Mouse (Mus musculus) kidney, embryonic 14.5 days (tissue): ENCODE results near the gene Timp3. TPM values are rescaled to one million over a fixed set of nuclear protein-coding genes. Genes with fewer than 3 reads are reported as not detected.

Source experiments
- ATAC-seq: fragments of 200-750 bp; cut with Nextera tagmentation; 2 replicates; pipeline ENCODE4 v1.8.0; 2017; ENCODE audit warnings: moderate number of reproducible peaks, mild to moderate bottlenecking, moderate TSS enrichment, moderate library complexity; ENCODE audit not compliant: low FRiP score, low TSS enrichment
- H3K27ac ChIP-seq: fragments of 300-500 bp; sonication (generic); 2 replicates; pipeline ENCODE4 v1.5.1; 2014; ENCODE audit warnings: low read depth, mild to moderate bottlenecking, low read length, moderate library complexity, mixed read lengths
- H3K27me3 ChIP-seq: fragments of 300-500 bp; sonication (generic); 2 replicates; pipeline ENCODE4 v1.6.1; 2014; ENCODE audit warnings: mild to moderate bottlenecking, low read length; ENCODE audit not compliant: control insufficient read depth, insufficient read depth
- H3K36me3 ChIP-seq: fragments of 300-500 bp; sonication (generic); 2 replicates; pipeline ENCODE4 v1.6.1; 2014; ENCODE audit warnings: low read length, mixed read lengths; ENCODE audit not compliant: control insufficient read depth, insufficient read depth
- H3K4me1 ChIP-seq: fragments of 300-500 bp; sonication (generic); 2 replicates; pipeline ENCODE4 v1.6.1; 2014; ENCODE audit warnings: low read length, mixed read lengths; ENCODE audit not compliant: control insufficient read depth, insufficient read depth
- H3K4me2 ChIP-seq: fragments of 300-500 bp; sonication (generic); replicated peaks from 2 replicates; pipeline ENCODE4 v1.6.1; 2014; ENCODE audit warnings: low read depth, mild to moderate bottlenecking, low read length
- H3K4me3 ChIP-seq: fragments of 300-500 bp; sonication (generic); 2 replicates; pipeline ENCODE4 v1.5.1; 2014; ENCODE audit warnings: mild to moderate bottlenecking, low read length
- H3K9ac ChIP-seq: fragments of 300-500 bp; sonication (generic); 2 replicates; pipeline ENCODE4 v1.6.1; 2014; ENCODE audit warnings: low read depth, mild to moderate bottlenecking, low read length, moderate library complexity
- H3K9me3 ChIP-seq: fragments of 300-500 bp; sonication (generic); 2 replicates; pipeline ENCODE4 v1.6.1; 2016; ENCODE audit warnings: low read length; ENCODE audit not compliant: control insufficient read depth
- WGBS: fragments of 180-500 bp; shearing (Covaris S2); extraction: QIAGEN DNeasy Blood & Tissue Kit; methylation state at CpG from one replicate; pipeline ENCODE4 v1.1.7; 2014; 5-methylcytosine and 5-hydroxymethylcytosine counted together
- polyA plus RNA-seq: library from polyadenylated mRNA; unstranded; fragments of >200 nt; fragmentation: Nextera tagmentation; extraction: Ambion mirVana; gene quantifications from 2 replicates; pipeline ENCODE4 v1.2.1, GENCODE M21; 2014

Timp3 gene
- polyA plus RNA-seq, 1 experiment from 2014 or later, result 60.1 TPM

DNA sequence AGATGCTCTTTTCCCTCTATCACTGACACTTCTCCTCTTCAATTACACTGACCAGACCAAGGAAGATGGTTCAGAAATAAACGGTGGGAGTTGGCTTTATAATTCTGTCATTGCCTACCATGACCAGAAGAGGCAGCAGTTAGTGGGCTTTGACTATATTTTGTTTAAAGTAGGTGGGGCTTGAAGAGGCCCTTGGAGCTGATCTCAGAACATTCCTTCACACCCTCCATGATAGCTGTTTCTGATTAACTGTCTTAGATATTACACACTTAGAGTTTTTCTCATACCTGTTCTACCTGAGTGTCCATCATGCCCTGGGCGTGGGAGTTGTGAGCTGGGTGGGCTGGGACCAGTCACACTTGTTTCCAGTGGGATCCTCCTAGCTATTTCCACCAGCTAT lies 28.5 kb downstream of the Timp3 start:
- H3K9ac ChIP-seq, result no peak overlapping the region
- H3K4me1 ChIP-seq, result peaks cover 6% of the 10 kb centered on the region; the same call in 1 of the 2 replicates
- H3K4me2 ChIP-seq, result no peak overlapping the region
- no peak overlapping the region for H3K27ac ChIP-seq
- no peaks in the 10 kb centered on the region for H3K27me3 ChIP-seq
- no peaks in the 10 kb centered on the region for H3K9me3 ChIP-seq
- 86% methylated on average over 2 of the region's 2 CpGs for WGBS
- no peak overlapping the region for H3K4me3 ChIP-seq
- H3K36me3 ChIP-seq, result no peaks in the 10 kb centered on the region
- no peak for ATAC-seq

DNA sequence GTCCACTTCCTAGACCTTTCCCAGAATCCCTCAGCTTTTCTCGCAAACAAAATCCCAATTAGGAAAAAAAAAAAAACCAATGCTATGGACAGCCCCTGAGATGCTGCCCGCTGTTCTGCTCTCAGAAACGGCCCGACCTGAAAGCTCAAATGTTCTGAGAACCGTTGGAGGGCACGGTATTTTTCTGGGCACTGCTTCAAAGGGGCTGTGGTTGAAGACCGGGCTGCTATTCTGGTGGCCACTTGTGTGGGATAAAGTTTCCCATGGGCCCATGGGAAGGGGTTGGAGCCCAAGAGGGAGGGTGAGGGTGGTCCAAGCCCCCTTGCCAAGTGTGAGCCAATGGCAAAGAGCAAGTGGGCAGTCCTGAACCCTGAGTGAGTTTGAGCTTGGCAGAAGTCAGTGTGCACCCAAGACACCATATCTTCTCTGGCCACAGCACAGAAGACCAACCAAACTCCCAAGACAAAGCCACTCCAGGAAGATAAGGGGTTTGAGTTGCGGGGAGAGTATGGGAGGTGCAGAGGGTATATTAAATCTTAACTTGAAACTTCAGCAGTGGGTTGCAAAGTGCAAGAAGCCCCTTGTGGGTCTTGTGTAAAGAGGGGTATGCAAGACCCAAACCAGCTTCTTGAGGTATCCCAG lies 29.2 kb downstream of the Timp3 start:
- Histone ChIP-seq H3K4me2 (no peak overlapping the region), H3K36me3 (no peaks in the 10 kb centered on the region), H3K27me3 (no peaks in the 10 kb centered on the region), H3K9ac (no peak overlapping the region), H3K4me1 (peaks cover 6% of the 10 kb centered on the region; the same call in 1 of the 2 replicates), H3K4me3 (no peak overlapping the region), H3K9me3 (no peaks in the 10 kb centered on the region), H3K27ac (no peak overlapping the region)
- WGBS, result 97% methylated on average over 8 of the region's 8 CpGs
- no peak for ATAC-seq

DNA sequence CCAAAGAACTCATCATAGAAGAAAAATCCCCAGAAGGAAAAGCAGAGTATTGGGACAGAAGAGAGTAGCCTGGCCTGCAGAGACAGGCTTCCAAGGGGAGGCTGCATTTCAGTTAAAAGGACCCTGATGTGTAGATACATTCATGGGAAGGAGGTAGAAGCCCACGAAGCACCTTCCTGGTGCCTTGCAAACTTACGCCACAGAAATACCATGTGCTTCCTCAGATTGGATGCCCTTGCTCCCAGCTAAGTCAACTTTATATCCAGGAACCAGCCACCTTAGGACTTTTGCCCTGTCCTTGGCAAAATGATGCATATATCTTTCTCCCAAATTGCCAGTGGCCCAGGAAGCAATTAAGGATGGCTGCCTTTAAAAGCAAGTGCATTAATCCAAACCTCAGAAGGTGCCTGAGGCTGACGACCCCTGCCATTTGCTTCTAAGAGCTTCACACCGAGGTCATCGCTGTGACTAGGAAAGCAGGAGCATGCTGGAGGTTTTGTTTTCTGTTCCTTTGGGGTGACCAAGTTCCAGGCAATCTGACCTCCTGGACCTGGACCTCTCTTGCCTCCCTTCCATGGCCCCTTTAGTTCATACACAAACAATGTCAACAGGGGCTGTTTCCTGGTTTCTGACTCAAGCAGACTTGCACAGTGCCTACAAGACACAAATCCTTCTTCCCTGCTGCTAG lies 31.0 kb downstream of the Timp3 start:
- Histone ChIP-seq H3K4me3 (no peak overlapping the region), H3K36me3 (no peaks in the 10 kb centered on the region), H3K4me1 (peaks cover 4% of the 10 kb centered on the region; the same call in 1 of the 2 replicates), H3K4me2 (no peak overlapping the region), H3K27ac (peak overlapping the region; percentile 65; the same call in 1 of the 2 replicates), H3K27me3 (no peaks in the 10 kb centered on the region), H3K9ac (no peak overlapping the region), H3K9me3 (no peaks in the 10 kb centered on the region)
- 31% methylated on average over 5 of the region's 5 CpGs for WGBS
- ATAC-seq, result no peak

DNA sequence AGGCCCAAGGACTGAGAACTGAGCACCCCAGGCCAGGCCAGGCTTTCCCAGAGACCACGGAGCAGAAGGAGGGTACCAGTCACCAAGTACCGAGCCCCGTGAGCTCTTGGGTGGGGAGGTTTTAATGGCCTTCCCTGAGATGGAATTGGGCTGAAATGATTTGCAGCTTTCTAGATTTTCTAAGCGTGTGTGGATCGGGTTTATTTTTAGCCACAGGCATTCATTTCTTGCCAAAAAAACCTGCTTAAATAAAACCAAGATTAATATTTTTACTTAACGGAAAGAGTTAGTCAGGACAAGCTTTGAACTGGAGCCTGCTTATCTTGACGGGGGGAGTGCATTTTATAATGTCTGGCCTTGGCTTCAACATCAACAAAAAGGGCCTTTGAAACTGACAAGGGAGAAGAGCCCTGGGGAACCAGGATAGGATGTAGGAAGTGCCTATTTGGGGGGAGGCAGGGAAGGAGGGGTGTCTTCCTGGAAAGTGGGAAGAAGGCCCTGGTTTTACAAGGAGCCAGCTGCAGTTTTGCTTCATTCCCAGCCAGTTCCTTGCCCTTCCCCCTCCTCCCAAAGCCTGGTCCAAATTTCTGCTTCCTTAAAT lies 31.6 kb downstream of the Timp3 start:
- no peaks in the 10 kb centered on the region for H3K36me3 ChIP-seq
- H3K27me3 ChIP-seq, result no peaks in the 10 kb centered on the region
- 29% methylated on average over 7 of the region's 7 CpGs for WGBS
- ATAC-seq, result peak; percentile 33; the same call in 1 of the 2 replicates
- H3K4me1 ChIP-seq, result peaks cover 4% of the 10 kb centered on the region; the same call in 1 of the 2 replicates
- no peak overlapping the region for H3K4me3 ChIP-seq
- H3K4me2 ChIP-seq, result no peak overlapping the region
- no peak overlapping the region for H3K9ac ChIP-seq
- H3K9me3 ChIP-seq, result no peaks in the 10 kb centered on the region
- H3K27ac ChIP-seq, result peak overlapping the region; percentile 65; the same call in 1 of the 2 replicates

DNA sequence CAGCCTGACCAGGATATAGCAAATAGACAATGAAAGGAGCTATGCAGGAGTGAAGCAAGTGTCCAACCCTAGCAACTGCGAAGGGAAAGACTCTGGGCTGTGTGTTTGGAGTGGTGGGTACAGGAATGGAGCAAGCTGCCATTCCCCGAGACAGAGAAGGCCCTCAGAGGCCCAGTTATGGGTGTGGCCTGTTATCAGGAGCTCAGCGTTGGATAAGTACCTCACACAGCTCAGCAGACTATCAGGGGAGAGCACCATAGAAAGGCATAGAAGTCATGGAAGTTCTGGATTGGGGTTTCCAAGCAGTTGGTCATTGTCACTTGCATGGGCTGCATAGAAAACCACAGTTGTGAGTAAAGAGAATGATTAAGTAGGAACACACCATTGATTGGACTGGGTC lies 32.8 kb downstream of the Timp3 start:
- Histone ChIP-seq H3K36me3 (no peaks in the 10 kb centered on the region), H3K4me1 (peaks cover 4% of the 10 kb centered on the region; the same call in 1 of the 2 replicates), H3K9me3 (no peaks in the 10 kb centered on the region), H3K27me3 (no peaks in the 10 kb centered on the region), H3K9ac (no peak overlapping the region), H3K27ac (no peak overlapping the region; the same call in 1 of the 2 replicates), H3K4me3 (no peak overlapping the region), H3K4me2 (no peak overlapping the region)
- WGBS, result 88% methylated on average over 3 of the region's 3 CpGs
- no peak for ATAC-seq

DNA sequence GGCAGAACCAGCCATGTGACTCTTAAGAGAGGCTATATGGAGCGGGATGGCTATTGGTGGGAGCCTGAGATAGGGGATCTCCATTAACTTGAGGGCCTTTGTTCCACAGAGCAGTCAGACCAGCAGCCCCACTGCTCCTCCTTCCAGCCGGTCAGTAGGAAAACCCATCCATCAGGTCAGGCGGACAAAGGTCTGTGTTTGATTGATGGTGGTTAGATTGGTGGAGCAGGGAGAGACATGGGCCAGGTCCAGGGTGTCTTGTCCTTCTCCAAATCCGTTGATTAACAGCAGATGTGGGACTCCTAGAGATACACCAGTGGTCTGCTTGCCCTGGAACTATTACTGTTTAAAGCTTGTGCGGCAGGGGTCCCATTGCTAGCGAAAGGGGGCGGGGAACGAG lies 34.4 kb downstream of the Timp3 start:
- no peak overlapping the region for H3K4me2 ChIP-seq
- ATAC-seq, result no peak
- 42% methylated on average over 8 of the region's 8 CpGs for WGBS
- no peak overlapping the region for H3K9ac ChIP-seq
- H3K27me3 ChIP-seq, result no peaks in the 10 kb centered on the region
- no peaks in the 10 kb centered on the region for H3K9me3 ChIP-seq
- H3K27ac ChIP-seq, result no peak overlapping the region
- H3K4me1 ChIP-seq, result peaks cover 4% of the 10 kb centered on the region; the same call in 1 of the 2 replicates
- H3K4me3 ChIP-seq, result no peak overlapping the region
- no peaks in the 10 kb centered on the region for H3K36me3 ChIP-seq

DNA sequence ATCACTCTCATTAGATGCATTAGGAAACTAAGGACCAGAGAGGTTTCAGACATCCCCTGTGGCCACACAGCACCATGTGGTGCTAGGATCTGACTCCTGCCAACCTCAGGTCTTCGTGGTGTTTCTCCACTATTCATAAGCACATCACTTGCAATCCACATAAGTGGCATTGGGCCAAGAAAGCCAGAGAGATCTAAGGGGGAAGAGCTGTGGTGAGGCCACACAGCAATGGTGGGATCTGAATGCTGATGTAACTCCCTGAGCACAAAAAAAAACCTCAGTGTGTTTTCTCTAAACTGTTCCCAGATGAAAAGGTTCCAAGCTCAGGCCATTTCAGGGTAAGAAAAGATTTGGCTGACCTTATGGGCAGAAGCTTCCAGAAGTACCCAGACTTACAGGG lies 36.3 kb downstream of the Timp3 start:
- Histone ChIP-seq H3K27ac (no peak overlapping the region), H3K4me3 (no peak overlapping the region), H3K27me3 (no peaks in the 10 kb centered on the region), H3K4me2 (no peak overlapping the region), H3K9me3 (no peaks in the 10 kb centered on the region), H3K4me1 (peaks cover 5% of the 10 kb centered on the region; the same call in 1 of the 2 replicates), H3K9ac (no peak overlapping the region), H3K36me3 (no peaks in the 10 kb centered on the region)
- no peak for ATAC-seq
- WGBS, result 64% methylated on average over 1 of the region's 1 CpGs

DNA sequence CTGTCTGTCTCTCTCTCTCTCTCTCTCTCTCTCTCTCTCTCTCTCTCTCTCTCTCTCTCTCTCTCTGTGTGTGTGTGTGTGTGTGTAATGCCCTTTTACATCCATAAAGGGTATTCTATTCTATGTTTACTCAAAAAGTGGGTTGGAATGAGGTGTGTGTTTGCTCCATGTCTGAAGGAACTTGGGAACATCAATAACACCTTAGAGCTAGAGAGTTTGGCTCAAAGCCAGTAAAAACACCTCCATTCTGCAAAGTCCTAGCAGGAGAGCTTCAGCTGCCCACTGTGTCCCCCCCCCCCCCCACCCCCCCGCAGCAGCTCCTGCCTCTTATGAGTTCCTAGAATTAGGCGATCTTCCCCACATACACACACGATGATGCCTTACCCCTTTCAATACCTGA lies 37.1 kb downstream of the Timp3 start:
- Histone ChIP-seq H3K27ac (no peak overlapping the region), H3K4me1 (peaks cover 11% of the 10 kb centered on the region; the same call in 1 of the 2 replicates), H3K27me3 (no peaks in the 10 kb centered on the region), H3K4me3 (no peak overlapping the region), H3K4me2 (no peak overlapping the region), H3K9me3 (no peaks in the 10 kb centered on the region), H3K9ac (no peak overlapping the region), H3K36me3 (no peaks in the 10 kb centered on the region)
- ATAC-seq, result no peak
- WGBS, result 64% methylated on average over 3 of the region's 3 CpGs
